Mouse (Mus musculus) heart, postnatal 4 days (tissue): Measurements from ENCODE around the gene Tpgs1. TPM values are rescaled to one million over a fixed set of nuclear protein-coding genes. Genes with fewer than 3 reads are reported as not detected.
A peak's percentile ranks its signal among the peaks of the same experiment; 100 is the strongest.
"Not testable (repeated sequence)": the region's sequence is repeated elsewhere in the genome, so short reads cannot be mapped to it uniquely, and the experiment has no call there.

Experiments
- DNase-seq: peaks from one replicate; pipeline ENCODE4 v3.0.0; 2021
- total RNA-seq, 2 experiments: library from RNA; stranded (reverse); gene quantifications; 2 replicates each; pipeline ENCODE4 v1.2.3; 2021

The Tpgs1 gene
- total RNA-seq, 2 experiments from 2014 or later, result 18.8 to 20.3 TPM

GRCm38 (mm10) chr10:79693580-79694378, 24.6 kb downstream of the Tpgs1 start:
- no peak for DNase-seq

DNA sequence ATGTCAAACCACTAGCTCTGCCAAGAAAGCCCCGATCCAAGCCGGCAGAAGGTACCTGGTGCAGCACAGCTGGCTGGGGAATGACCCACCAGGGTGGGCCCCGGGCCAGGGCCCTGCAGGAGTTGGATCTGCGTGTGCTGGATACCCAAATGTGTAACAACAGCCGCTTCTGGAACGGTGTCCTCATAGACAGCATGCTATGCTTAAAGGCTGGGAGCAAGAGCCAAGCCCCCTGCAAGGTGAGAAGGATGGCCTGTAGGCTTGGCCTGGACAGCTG, 25.1 kb downstream of the Tpgs1 start:
- no peak for DNase-seq

DNA sequence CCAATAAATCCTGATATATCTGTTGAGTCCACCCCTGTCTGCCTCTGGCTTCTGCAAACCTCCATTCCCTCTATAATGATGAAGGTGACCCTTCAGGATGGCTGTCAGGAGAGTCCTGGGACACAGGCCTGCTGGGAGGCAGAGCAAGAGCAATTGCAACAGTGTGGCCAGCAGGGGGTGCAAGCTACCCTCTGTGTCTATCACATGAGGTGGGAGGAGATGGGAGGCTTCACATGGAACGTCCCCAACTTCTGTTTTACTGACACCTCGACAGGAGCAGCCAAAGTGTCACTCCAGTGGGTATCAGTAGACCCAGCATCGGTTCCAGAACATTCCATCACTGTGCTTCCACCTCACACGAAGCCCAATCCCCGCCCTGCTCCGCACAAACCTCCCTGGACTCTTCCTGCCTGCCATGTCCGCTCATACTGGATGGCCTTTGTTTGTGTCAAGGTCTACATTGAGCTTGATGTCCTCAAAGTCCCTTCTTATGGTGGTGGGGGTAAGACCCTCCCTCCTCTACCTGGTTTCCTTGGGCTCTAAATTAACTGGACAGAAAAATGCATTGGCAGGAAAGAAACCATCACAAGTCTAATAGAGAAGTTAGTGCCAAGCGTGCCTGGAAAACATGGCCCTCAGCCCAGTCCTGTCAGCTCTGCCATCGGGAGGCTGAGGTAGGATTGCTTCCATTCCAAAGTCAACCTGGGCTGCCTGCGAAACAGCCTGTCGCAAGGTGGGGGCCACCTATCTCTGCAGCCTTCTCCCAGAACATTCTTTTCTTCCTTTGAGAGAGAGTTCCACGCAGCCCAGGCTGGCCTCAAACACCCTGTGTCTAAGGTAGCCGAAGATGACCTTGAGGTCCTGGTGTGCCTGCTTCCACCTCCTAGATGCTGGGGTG, 26.3 kb downstream of the Tpgs1 start:
- DNase-seq, result peak; percentile 92

- no peak for DNase-seq
These were observed 27.0 kb downstream of the Tpgs1 start for GRCm38 (mm10) chr10:79696129-79696651.

- DNase-seq, result no peak
These were observed 28.7 kb downstream of the Tpgs1 start for GRCm38 (mm10) chr10:79697916-79698315.

DNA sequence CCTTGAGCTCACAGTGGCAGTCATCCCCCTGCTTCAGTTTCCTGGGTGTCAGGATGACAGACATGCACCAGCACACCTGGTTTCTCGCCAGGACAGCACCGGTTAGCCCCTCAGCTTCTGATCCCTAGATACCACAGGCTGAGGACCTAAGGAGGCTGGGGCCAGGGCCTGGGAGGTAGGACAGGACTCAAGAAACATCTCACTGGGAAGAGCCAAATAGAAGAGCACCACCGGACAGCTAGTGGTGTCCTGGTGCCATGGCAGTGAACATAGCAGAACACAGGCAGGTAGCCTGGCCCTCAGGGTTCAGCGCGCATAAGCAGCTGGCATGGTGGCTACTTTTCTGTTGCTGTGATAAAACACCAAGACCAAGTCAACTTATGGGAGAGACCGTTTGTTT, 29.3 kb downstream of the Tpgs1 start:
- DNase-seq, result no peak

DNA sequence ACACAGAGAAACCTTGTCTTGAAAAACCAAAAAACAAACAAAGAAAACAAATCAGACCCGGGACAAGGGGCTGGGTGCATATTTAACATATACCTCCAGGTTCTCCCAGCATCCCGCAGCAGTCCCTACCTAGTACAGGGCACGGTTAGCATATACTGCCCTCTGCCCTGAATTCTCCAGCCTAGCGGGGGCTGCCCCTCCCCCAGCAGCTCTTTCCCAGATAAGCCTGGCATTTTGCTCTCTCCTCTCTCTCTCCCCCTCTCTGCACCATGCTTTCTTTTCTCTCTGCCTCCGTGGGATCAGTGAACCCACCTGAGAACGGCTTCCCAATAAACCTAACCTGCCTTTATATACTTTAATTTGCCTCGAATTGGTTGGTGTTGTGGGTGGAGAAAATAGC, 31.5 kb downstream of the Tpgs1 start:
- peak; percentile 68 for DNase-seq

DNA sequence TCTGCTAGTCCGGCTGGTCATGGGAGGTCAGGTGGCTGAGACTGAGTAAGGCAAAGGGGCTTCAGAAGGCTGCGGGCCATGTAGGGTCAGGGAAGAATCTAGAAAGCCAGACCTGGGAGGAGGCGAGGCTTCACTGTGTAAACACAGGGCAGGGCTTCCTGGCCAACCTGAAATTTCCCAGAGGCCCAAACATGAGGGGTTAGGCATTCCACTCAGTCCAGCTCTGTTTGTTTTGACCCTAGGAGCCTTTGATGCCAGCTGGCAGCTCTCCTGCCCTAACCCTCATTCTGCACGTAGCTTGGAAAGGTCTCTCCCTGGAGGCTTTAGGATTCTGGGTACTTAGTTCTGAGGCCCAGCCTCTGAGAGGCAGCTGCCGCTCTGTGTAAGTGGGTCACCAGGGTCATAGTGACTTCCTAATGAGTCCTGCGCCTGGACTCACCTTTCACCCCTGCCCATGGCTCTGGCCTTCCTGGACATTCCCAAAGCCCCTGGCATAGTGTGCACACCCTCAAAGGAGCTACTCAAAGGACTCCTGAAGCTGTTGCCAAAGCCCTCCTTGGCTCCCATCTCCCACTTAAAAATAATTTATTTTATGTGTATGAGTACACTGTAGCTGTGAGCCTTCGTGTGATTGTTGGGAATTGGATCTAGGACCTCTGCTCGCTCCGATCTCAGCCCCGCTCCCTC, 32.4 kb downstream of the Tpgs1 start:
- peak; percentile 78 for DNase-seq

DNA sequence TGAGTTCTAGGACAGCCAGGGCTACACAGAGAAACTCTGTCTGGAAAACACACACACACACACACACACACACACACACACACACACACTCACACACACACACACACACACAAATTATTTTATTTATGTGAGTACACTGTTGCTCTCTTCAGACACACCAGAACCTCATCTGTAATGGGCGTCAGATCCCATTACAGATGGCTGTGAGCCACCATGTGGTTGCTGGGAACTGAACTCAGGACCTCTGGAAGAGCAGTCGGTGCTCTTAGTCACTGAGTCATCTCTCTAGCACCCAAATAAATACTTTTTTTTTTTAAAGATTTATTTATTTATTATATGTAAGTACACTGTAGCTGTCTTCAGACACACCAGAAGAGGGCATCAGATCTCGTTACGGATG, 33.8 kb downstream of the Tpgs1 start:
- DNase-seq, result not testable (repeated sequence)

GRCm38 (mm10) chr10:79703541-79703940, 34.4 kb downstream of the Tpgs1 start:
- DNase-seq, result no peak

- DNase-seq, result peak; percentile 99
These were observed 35.1 kb downstream of the Tpgs1 start, which contains the start of gene Bsg for GRCm38 (mm10) chr10:79704065-79704969. Gene Bsg, plus strand, starts transcription at chr10:79704491.

DNA sequence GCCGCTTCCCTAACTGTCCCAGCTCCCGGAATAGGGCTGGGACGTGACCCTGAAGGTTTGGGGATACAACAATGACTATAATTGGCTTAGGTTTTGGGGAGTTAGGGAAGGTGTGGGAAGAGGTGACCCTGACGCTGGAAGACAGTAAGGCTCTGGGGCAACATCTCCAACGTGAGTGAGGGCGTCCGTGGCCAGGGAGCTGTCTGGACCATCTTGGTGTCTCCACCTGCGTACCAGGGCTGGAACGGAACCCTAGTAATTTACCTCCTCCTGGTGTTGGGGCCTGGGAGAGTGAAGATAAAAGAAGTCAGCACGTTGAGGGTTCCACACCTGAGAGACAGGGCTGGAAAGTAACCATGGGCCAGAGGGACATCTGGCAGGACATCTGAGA, 35.8 kb downstream of the Tpgs1 start:
- no peak for DNase-seq

DNA sequence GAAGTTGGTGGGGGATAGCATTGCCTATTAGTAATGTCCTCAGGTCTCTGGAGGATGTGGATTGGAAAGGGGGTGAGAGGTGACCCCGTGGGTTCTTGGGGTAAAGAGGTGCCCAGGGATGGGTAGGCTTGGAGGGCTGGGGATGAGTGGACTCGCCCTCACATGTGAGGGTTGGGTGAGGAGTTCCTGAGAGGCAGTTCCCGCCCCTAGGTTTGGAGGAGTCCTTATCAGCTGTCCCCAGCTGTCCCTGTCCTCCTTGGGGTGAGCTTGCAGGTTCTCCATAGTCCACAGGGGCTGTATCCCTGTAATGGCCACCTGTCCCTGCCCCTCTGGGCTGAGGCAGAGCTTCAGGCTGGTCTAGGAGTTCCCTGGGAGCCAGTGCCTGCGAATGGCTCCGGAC, 36.8 kb downstream of the Tpgs1 start:
- no peak for DNase-seq

DNA sequence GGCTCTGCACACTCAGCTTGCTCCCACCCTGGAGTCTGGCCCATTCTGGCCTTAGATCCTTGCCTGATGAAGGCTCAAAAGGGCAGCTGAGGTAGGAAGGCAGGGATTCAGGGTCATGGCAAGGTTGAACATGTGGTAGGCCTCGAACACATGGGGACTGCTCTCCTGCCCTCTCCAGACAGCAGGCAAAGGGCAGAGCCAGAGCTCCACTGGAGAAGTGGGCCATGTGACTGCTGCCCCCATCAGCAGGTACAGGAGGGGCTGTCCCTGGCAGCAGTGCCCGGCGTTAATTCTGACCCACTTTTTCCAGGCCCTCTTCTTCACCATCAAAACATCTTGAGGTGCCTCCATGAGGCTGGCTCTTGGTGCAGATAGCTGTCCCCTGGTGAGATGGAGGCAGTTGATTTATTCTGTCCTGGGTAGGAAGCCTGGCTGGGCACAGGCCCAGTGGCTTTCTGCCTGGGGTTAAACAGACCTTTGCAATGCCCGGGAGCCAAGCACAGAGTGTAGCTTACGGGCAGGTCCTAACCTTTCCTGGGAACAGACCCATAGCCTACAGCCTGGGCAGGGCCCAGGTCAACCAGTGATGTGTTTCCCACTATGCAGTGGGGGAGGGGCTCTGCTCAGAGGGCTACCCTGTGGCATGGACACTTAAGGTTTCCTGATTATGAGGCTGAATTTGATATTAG, 37.4 kb downstream of the Tpgs1 start:
- DNase-seq, result no peak

DNA sequence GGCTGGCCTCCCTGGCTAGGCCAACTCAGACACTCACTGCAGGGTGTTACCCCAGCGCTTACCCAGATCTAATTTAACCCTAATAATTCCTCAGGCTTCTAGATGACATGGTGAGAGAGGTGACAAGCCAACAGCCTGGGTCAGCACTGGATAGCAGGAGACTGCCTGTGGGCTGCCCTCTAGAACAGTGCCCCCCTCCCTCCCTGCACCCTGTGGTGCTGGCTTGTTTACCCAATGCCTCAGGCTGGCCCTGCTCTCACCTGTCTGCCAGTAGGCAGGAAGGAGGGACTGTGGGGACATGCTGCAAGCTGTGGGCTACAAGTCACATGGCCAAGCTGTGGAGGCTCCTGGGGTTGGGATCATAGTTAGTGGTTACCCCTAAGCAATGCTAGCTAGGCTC, 38.0 kb downstream of the Tpgs1 start:
- no peak for DNase-seq

DNA sequence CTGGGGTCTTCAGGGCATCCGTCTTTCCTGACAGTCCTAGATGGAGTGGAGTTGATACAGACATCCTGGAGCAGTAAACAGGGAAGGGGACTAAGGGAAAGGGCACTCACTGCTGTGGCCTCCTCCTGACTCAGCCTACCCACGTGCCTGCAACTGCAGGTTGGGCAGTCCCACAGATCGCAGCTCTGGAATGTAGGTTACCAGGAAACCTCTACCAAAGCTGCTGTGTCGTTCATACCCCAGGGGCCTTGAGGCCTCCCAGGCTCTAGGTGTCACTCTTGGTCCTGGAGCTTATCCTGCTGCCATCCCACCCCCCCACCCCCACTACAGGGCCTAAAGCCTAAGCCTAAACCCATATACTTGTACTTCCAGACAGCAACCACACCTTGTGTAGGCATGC, 38.6 kb downstream of the Tpgs1 start:
- DNase-seq, result no peak

DNA sequence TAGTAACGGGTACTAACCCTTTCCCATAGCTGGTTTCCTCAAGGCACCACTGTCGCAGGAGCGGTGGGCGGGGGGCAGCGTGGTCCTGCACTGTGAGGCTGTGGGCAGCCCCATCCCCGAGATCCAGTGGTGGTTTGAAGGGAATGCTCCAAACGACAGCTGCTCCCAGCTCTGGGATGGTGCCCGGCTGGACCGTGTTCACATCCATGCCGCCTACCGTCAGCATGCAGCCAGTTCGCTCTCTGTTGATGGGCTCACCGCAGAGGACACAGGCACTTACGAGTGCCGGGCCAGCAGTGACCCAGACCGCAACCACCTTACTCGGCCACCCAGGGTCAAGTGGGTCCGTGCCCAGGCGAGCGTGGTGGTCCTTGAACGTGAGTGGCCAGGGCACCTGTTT, 39.5 kb downstream of the Tpgs1 start:
- DNase-seq, result no peak

DNA sequence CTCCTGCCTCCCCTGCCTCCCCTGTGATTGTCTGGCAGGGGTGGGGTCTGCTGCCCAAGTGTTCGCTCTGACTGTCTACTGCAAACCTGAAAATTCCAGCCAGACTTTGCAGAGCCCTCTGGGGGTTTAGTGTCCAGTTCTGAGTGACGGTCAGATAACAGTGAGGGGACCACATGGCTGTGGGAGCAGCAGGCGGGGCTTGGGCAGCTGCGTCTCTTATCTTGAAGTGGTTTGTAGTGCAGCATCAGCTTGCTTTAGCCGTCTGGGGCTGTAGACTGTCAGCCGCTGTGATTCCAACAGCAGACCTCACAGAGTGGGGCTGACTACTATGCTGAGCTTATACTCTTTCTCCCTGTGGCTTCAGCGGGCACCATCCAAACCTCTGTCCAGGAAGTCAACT, 40.1 kb downstream of the Tpgs1 start:
- no peak for DNase-seq

- DNase-seq, result no peak
These were observed 42.9 kb downstream of the Tpgs1 start for GRCm38 (mm10) chr10:79712029-79712428.

GRCm38 (mm10) chr10:79712499-79713126, 43.4 kb downstream of the Tpgs1 start:
- DNase-seq, result peak; percentile 89

- no peak for DNase-seq
These were observed 44.0 kb downstream of the Tpgs1 start for GRCm38 (mm10) chr10:79713163-79713562.
